Mouse (Mus musculus): ENCODE measurements around the gene Cel.
"Not testable (repeated sequence)": the region's sequence is repeated elsewhere in the genome, so short reads cannot be mapped to it uniquely, and the experiment has no call there.

Gene Cel

GRCm38 (mm10) chr2:28518231-28518630 lies 45.0 kb downstream of the Cel start:
- DNase-seq (ENCODE audit: low spot score): no peak

GRCm38 (mm10) chr2:28517206-28517909 lies 45.8 kb downstream of the Cel start:
- no peak for DNase-seq (ENCODE audit: low spot score)

- DNase-seq (ENCODE audit: low spot score): peak; percentile 74
Observed at GRCm38 (mm10) chr2:28514489-28514888, 48.7 kb downstream of the Cel start.

GRCm38 (mm10) chr2:28513431-28514370 lies 49.5 kb downstream of the Cel start:
- no peak for DNase-seq (ENCODE audit: low spot score)

GRCm38 (mm10) chr2:28512798-28513401 lies 50.3 kb downstream of the Cel start, which contains the start of gene Ralgds:
Gene Ralgds (plus strand): TSS chr2:28513125.
- peak; percentile 81 for DNase-seq (ENCODE audit: low spot score)

GRCm38 (mm10) chr2:28511600-28511999 lies 51.6 kb downstream of the Cel start:
- DNase-seq (ENCODE audit: low spot score): not testable (repeated sequence)

- DNase-seq (ENCODE audit: low spot score): no peak
Observed at GRCm38 (mm10) chr2:28506291-28506690, 56.9 kb downstream of the Cel start.

GRCm38 (mm10) chr2:28505795-28506194 lies 57.4 kb downstream of the Cel start, which contains the start of gene Gm10134:
Gene Gm10134 (plus strand): TSS chr2:28506095.
- no peak for DNase-seq (ENCODE audit: low spot score)

Data from testis, postnatal 14 days (tissue).